Mouse (Mus musculus) kidney, embryonic 14.5 days (tissue): ENCODE data around the gene Vmn1r209. TPM values are rescaled to one million over a fixed set of nuclear protein-coding genes. Genes with fewer than 3 reads are reported as not detected.
"Not testable (repeated sequence)": the region's sequence is repeated elsewhere in the genome, so short reads cannot be mapped to it uniquely, and the experiment has no call there.

Experiments used
- ATAC-seq: fragments of 200-750 bp; cut with Nextera tagmentation; 2 replicates; pipeline ENCODE4 v1.8.0; 2017; ENCODE audit warnings: moderate number of reproducible peaks, mild to moderate bottlenecking, moderate TSS enrichment, moderate library complexity; ENCODE audit not compliant: low FRiP score, low TSS enrichment
- H3K27ac ChIP-seq: fragments of 300-500 bp; sonication (generic); 2 replicates; pipeline ENCODE4 v1.5.1; 2014; ENCODE audit warnings: low read depth, mild to moderate bottlenecking, low read length, moderate library complexity, mixed read lengths
- H3K27me3 ChIP-seq: fragments of 300-500 bp; sonication (generic); 2 replicates; pipeline ENCODE4 v1.6.1; 2014; ENCODE audit warnings: mild to moderate bottlenecking, low read length; ENCODE audit not compliant: control insufficient read depth, insufficient read depth
- H3K36me3 ChIP-seq: fragments of 300-500 bp; sonication (generic); 2 replicates; pipeline ENCODE4 v1.6.1; 2014; ENCODE audit warnings: low read length, mixed read lengths; ENCODE audit not compliant: control insufficient read depth, insufficient read depth
- H3K4me1 ChIP-seq: fragments of 300-500 bp; sonication (generic); 2 replicates; pipeline ENCODE4 v1.6.1; 2014; ENCODE audit warnings: low read length, mixed read lengths; ENCODE audit not compliant: control insufficient read depth, insufficient read depth
- H3K4me2 ChIP-seq: fragments of 300-500 bp; sonication (generic); replicated peaks from 2 replicates; pipeline ENCODE4 v1.6.1; 2014; ENCODE audit warnings: low read depth, mild to moderate bottlenecking, low read length
- H3K4me3 ChIP-seq: fragments of 300-500 bp; sonication (generic); 2 replicates; pipeline ENCODE4 v1.5.1; 2014; ENCODE audit warnings: mild to moderate bottlenecking, low read length
- H3K9ac ChIP-seq: fragments of 300-500 bp; sonication (generic); 2 replicates; pipeline ENCODE4 v1.6.1; 2014; ENCODE audit warnings: low read depth, mild to moderate bottlenecking, low read length, moderate library complexity
- H3K9me3 ChIP-seq: fragments of 300-500 bp; sonication (generic); 2 replicates; pipeline ENCODE4 v1.6.1; 2016; ENCODE audit warnings: low read length; ENCODE audit not compliant: control insufficient read depth
- WGBS: fragments of 180-500 bp; shearing (Covaris S2); extraction: QIAGEN DNeasy Blood & Tissue Kit; methylation state at CpG from one replicate; pipeline ENCODE4 v1.1.7; 2014; 5-methylcytosine and 5-hydroxymethylcytosine counted together
- polyA plus RNA-seq: library from polyadenylated mRNA; unstranded; fragments of >200 nt; fragmentation: Nextera tagmentation; extraction: Ambion mirVana; gene quantifications from 2 replicates; pipeline ENCODE4 v1.2.1, GENCODE M21; 2014

Vmn1r209 gene
- polyA plus RNA-seq: not detected in 2 replicates

GRCm38 (mm10) chr13:22809582-22809981, at the start of gene Vmn1r209:
Vmn1r209 (minus strand) TSS chr13:22809682.
- H3K36me3 ChIP-seq, H3K27me3 ChIP-seq, H3K9ac ChIP-seq, ATAC-seq, H3K9me3 ChIP-seq, H3K4me2 ChIP-seq, H3K27ac ChIP-seq, H3K4me1 ChIP-seq, H3K4me3 ChIP-seq: not testable (repeated sequence)

DNA sequence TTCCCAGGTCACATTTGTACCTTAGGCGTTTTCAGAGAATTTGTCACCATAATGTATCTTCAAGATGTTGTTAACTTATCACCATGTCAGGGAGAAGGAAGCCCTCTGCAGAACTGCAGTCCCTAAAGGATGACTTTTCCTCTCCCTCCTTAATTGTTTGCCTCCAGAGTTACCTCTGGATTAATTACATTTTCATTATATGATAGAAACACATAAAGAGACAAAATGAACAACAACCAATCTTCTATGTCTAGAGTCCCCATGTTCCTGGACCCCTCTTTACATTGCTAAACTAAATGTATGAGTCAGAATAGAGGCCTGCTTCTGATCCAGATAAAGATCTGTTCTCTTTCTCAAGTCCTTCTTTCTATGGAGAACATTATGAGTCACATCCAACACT, 48.0 kb upstream of the Vmn1r209 start, which contains the start of gene Vmn1r211:
TSS of gene Vmn1r211 (minus strand) at position 101 of the 400 bp plus-strand sequence.
- Histone ChIP-seq H3K9me3 (no peaks in the 10 kb centered on the region), H3K9ac (no peak within 1 kb of the TSS), H3K4me1 (no peaks in the 10 kb centered on the region), H3K4me2 (no peak within 1 kb of the TSS), H3K4me3 (no peak within 1 kb of the TSS), H3K27me3 (no peaks in the 10 kb centered on the region), H3K27ac (no peak within 1 kb of the TSS), H3K36me3 (no peaks in the 10 kb centered on the region)
- ATAC-seq: no peak
- WGBS: 67% methylated on average over 1 of the region's 1 CpGs

DNA sequence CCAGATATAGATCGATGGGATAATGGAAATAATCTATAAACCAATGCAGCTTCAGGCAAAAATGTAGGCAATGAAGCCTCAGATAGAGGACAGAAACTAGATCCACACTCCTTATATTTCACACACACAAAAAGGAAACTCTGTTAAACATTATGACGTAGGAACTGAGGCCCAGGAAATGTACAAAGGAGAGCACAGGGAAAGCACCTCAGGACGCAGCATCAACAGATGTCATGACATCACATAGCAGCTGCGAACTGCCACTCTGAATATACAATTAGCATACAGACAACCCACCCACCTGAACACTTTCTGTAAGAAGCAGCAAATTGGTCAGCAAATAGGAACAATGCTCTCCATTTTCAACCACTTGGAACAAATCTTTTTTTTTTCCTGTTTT, 45.3 kb upstream of the Vmn1r209 start:
- Histone ChIP-seq H3K9me3 (no peaks in the 10 kb centered on the region), H3K4me2 (no peak overlapping the region), H3K27ac (no peak overlapping the region), H3K27me3 (no peaks in the 10 kb centered on the region), H3K36me3 (no peaks in the 10 kb centered on the region), H3K4me1 (no peaks in the 10 kb centered on the region), H3K9ac (no peak overlapping the region), H3K4me3 (no peak overlapping the region)
- ATAC-seq: no peak
- 73% methylated on average over 4 of the region's 4 CpGs for WGBS

GRCm38 (mm10) chr13:22846798-22847197, 37.3 kb upstream of the Vmn1r209 start:
- H3K27me3 ChIP-seq: no peaks in the 10 kb centered on the region
- no peak overlapping the region for H3K9ac ChIP-seq
- no peaks in the 10 kb centered on the region for H3K4me1 ChIP-seq
- H3K9me3 ChIP-seq: no peaks in the 10 kb centered on the region
- 95% methylated on average over 1 of the region's 1 CpGs for WGBS
- ATAC-seq: no peak
- H3K36me3 ChIP-seq: no peaks in the 10 kb centered on the region
- no peak overlapping the region for H3K4me2 ChIP-seq
- no peak overlapping the region for H3K4me3 ChIP-seq
- no peak overlapping the region for H3K27ac ChIP-seq

DNA sequence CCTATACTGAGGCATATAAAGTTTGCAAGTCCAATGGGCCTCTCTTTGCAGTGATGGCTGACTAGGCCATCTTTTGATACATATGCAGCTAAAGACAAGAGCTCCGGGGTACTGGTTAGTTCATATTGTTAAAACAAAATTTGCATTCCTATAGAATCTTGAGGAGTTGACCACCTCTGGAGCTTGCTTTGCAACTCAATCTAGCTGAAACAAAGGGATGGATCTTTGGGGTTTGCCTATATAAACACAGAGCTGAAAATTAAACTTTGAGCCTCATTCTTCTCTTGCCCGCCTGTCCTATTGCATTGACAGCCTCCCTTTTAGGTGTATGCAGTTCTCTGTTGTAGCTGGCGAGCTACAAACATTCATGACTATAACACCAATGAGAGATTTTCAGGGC, 34.8 kb upstream of the Vmn1r209 start:
- 65% methylated on average over 3 of the region's 3 CpGs for WGBS
- not testable (repeated sequence) for H3K9me3 ChIP-seq, ATAC-seq, H3K27ac ChIP-seq, H3K4me3 ChIP-seq, H3K9ac ChIP-seq, H3K36me3 ChIP-seq, H3K27me3 ChIP-seq, H3K4me2 ChIP-seq, H3K4me1 ChIP-seq

GRCm38 (mm10) chr13:22831248-22831647, 21.8 kb upstream of the Vmn1r209 start, which contains the start of gene Vmn1r210:
Vmn1r210 (minus strand) TSS chr13:22831348.
- Histone ChIP-seq H3K27me3 (no peaks in the 10 kb centered on the region), H3K4me1 (no peaks in the 10 kb centered on the region), H3K4me2 (no peak within 1 kb of the TSS), H3K9me3 (no peaks in the 10 kb centered on the region), H3K36me3 (no peaks in the 10 kb centered on the region), H3K4me3 (no peak within 1 kb of the TSS), H3K27ac (no peak within 1 kb of the TSS), H3K9ac (no peak within 1 kb of the TSS)
- WGBS: 48% methylated on average over 4 of the region's 4 CpGs
- ATAC-seq: no peak

- not testable (repeated sequence) for H3K36me3 ChIP-seq, H3K27me3 ChIP-seq, H3K4me3 ChIP-seq, H3K4me2 ChIP-seq, H3K27ac ChIP-seq, H3K4me1 ChIP-seq, H3K9me3 ChIP-seq, H3K9ac ChIP-seq, ATAC-seq
- WGBS: 39% methylated on average over 7 of the region's 7 CpGs
Measured at GRCm38 (mm10) chr13:22829395-22829794, 19.9 kb upstream of the Vmn1r209 start.

GRCm38 (mm10) chr13:22821601-22822000, 12.1 kb upstream of the Vmn1r209 start:
- 90% methylated on average over 1 of the region's 1 CpGs for whole genome bisulfite sequencing
- not testable (repeated sequence) for H3K9me3 ChIP-seq, H3K4me3 ChIP-seq, H3K4me1 ChIP-seq, H3K36me3 ChIP-seq, H3K4me2 ChIP-seq, ATAC-seq, H3K27me3 ChIP-seq, H3K27ac ChIP-seq, H3K9ac ChIP-seq

DNA sequence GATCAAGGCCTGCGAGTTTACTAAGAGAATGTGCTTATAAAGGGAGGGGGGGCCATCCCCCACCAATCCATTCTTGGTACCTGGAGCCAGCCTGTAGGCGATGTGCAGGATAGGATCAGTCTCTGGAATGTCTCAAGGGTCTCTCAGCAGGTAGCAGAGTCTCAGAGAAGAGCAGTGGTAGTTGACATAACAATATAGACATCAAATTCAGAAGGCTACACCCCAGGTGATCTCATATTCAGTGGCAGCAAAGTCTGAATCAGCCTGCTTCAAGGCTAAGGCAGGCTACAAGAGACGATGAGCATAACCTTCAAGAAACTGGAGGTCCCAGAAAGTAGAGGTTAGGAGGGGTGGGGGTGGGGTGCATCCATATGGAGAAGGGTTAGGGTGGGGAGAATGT, 21.4 kb downstream of the Vmn1r209 start:
- H3K9me3 ChIP-seq, H3K9ac ChIP-seq, H3K36me3 ChIP-seq, H3K4me3 ChIP-seq, ATAC-seq, H3K27ac ChIP-seq, H3K27me3 ChIP-seq, H3K4me1 ChIP-seq, H3K4me2 ChIP-seq: not testable (repeated sequence)
- 88% methylated on average over 3 of the region's 3 CpGs for WGBS

DNA sequence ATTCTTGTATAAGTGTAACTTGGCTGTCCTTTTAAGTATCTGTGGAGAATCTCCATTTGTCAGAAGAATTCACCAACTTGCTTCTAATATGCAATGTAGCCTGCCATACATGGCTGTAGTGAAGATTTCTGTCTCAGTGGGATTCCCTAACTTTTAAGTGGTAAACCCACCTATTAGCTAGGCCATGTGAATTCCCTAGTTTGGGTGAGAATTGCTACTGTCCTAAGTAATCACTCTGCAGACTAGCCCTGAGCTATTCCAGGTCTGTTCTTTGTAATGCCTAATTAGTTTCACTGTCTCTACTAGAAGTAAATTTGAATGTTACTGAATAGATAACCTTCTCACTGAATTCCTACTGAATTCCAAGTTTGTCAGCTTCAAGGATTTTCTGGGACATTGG, 25.3 kb downstream of the Vmn1r209 start:
- not testable (repeated sequence) for H3K4me2 ChIP-seq, H3K9ac ChIP-seq, H3K4me3 ChIP-seq, H3K27me3 ChIP-seq, H3K4me1 ChIP-seq, H3K27ac ChIP-seq, H3K9me3 ChIP-seq, H3K36me3 ChIP-seq, ATAC-seq
